Mouse (Mus musculus) activated CD4-positive, CD25-positive, alpha-beta regulatory T cell, adult 4 months (primary cell): ENCODE data around the gene Cep95. TPM values are rescaled to one million over a fixed set of nuclear protein-coding genes. Genes with fewer than 3 reads are reported as not detected.

Experiments used
- ATAC-seq: one replicate; pipeline ENCODE4 v1.8.0; 2017
- polyA plus RNA-seq, 2 experiments: library from polyadenylated mRNA; unstranded; fragments of 100-300 nt; shearing (Covaris generic); gene quantifications; one replicate each; pipeline ENCODE4 v1.2.1; 2017

Gene Cep95
- polyA plus RNA-seq, 2 experiments from 2014 or later = 26.9 to 33.3 TPM

DNA sequence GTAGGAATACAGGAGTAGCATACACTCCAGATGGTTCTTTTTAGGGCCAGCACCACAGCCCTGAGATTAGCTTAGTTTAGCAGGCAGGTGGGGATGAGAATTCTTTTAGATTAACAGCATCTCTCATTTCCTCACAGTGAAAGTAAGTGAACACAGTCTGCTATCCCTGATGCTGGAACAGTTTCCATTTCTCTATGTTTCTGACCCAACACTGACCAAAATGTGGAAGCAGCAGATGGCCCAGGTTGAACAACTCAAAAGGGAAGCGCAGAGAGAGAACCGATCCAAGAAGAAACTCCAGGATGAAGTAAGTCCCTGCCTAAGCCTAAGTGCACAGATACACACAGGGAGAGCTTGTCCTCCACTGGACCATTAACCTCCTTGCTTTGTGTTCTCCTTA is 26.3 kb downstream of the Cep95 start:
- ATAC-seq = no peak

DNA sequence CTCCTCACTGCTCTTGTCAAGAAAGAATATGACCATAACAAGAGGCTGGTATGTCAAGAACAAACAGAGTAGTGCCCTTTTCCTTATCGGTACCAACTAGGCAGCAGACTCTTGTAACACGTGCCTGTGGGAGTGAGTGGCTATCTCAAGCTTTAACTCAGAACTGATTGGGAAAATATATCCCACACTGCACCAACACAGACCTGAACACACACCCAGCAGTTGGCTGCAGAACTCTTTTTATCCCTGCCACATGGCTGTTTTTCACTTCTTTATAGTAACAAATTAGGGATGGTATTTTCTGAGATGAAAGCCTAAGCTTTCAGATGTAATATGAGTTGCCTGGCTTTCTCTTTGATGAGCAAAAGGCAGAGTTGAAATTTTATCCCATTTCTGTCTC is 26.7 kb downstream of the Cep95 start:
- no peak for ATAC-seq

DNA sequence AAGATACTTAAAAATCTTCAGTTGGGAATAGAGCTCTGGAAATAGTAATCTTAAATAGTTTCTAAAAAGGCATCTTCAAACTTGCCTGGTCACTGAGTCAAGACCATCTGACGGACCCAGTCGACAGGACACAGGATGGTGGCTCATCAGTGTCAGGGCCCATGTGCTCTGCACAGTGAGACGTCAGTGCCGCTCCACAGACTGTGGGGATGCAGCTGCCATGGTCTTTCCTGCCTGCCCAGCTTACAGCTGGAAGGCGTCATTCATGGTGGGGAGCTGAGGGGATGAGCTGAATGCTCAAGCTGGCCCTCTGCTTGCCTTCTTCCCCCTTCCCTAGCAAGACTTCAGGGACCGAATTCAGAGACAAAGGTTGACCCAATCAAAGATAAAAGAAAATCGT is 27.3 kb downstream of the Cep95 start:
- ATAC-seq = no peak

DNA sequence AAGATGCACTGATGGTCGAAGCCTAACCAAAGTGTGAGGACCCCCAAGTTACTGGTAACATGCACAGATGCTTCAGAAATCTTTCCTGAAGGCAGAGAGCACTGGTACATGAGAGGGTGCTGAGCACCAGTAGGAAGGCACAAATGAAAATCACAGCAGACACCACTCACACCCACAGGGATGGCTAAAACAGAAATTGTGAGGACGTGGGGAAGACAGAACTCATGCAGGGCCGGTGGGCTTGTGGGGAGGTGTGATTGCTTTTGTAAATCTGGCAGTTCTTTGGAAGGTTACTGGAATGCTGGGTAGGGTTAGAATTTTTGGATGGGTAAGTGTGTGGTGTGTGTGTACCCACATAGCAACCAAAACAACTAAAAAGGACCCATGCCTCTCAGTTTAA is 28.1 kb downstream of the Cep95 start:
- no peak for ATAC-seq

DNA sequence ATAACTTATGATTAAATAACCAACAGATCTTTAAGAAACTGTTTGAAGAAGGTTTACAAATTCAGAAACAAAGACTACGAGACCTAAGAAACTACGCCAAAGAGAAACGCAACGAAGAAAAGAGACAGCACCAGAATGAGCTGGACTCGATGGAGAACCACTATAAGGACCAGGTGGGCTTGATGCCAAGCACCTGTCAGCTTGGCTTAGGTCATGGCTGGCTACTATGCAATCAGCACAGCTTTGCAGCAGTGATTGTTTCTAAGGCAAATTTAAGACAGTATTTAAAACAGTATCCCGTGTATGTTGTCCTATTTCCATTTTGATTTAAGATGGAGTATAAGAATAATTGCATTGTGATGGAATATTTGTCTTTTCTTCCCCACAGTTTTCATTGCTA is 28.8 kb downstream of the Cep95 start:
- ATAC-seq = no peak

DNA sequence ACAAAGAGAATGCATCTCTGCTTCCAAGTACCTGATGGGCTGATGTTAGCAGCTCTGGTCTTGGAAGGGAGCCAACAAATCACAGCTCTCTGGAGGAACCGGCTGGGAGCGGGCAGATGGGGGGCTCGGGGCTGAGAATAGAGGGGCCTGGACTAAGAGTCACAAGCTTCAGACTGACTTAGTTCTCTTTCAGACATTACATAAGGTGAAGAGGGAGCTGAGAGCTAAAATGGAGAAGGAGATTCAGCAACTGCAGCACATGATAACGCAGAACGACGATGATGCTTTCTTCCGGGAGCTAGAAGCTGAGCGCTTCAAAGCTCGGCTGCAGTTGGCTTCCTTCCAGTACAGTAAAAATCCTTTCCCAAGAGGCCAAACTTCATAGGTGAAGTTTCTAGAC is 29.3 kb downstream of the Cep95 start:
- no peak for ATAC-seq

DNA sequence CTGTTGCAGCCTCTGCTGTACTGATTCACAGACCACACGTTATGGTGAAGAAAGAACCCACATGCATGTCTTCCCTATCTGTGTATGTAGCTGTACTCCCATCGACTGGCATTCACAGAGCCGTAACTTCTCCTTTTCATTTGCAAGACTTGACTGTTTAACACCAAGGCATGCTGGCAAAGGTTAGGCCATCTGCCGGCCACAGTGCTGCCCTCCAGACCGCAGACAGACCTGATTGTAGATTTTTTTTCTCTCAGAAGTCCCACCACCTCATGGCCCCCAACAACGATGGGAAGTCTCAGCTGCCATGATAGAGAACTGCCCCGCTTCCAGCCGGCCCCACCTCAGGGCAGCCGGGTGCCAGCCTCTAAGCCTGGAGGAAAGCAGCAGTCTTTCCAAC is 30.5 kb downstream of the Cep95 start:
- ATAC-seq = no peak

DNA sequence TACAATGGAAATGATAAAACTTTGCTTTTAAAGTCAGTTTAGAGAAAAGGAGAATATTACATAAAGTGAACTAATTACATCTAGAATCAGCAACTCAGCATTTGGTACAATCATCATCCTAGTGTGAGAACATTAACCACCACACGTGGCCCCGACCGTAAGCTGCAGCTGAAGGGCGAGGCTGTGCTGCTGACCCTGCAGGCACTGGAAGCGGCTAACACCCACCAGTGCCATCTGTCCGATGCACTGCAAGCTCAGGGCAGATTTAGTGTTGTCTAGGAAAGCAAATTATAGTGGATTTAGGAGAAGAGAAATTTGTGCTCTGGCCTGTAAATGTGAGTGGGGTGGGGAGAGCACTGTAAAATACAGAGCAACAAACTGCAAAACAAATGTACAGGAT is 31.2 kb downstream of the Cep95 start:
- ATAC-seq = no peak

DNA sequence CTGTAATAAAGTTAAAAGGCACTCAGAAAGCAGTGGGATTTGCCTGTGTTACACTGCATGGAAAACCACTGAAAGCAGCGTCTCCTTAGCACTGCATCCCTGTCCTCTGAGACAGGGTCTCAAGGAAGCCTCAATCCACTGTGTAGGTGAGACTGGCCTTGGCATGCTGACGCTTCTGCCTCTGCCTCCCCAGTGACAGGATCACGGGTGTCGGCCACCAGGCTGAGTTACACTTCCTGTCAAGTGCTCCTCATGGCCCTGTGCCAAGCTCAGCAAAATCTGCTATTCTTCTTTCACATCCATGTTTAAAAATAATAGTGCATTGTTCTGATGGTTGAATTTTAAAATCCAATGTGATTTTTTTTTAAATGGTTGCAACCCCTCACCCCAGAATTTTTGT is 31.9 kb downstream of the Cep95 start:
- ATAC-seq = no peak

DNA sequence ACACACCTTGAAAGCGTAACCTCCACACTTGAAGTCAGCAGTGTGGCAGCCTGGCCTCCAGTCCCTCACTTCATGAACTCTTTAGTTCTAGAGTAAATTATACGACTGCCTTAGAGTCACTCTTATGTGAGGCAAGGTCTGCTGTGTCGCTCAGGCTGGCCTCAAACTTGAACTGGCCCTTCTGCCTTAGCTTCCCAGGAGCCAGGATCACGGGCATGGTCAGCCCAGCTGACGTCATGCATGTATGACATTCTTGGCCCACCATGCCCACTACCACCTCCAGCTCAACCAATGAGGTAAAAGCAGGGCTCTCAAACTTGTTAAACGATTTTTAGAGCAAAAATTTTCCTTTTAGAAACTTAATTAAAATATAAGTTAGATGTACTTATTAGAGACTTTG is 32.3 kb downstream of the Cep95 start:
- ATAC-seq = no peak

DNA sequence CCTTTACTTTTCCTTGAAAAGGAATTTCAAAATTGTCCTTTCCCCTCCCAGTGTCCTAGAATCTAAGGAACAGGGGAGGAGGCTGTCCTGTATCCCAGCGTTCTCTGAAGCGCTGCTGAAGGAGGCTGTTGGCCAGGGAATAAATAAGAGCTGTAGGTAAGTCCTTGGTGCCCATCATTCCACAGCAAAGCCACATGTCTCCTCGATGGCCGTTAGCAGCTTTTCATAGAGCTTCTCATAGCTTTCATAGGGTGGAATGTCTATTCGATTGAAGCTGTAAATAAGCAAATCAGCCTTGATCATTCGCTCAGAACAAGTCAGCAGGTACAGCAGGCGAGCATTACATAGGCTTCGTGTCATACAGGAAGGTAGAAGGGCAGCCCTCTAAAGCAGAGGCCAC is 33.4 kb downstream of the Cep95 start:
- ATAC-seq = no peak

DNA sequence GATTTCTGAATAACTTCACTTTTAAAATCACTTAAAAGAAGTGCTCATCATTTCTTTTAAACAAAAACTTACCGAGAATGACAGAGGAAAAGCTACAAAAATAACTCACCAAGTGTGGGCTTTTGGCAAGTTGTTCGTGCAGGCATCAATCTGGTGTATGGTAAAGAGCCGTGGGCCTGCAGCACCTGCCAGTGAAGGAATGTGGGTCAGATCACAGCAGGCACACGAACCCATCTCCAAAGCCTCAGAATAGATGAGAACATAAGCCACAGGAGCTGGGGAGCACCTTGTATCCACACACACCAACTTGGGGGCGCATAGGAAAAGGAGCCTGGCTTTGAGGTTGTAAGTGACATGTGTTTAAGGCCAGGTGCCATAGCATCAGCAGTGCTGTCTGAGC is 33.9 kb downstream of the Cep95 start:
- no peak for ATAC-seq

DNA sequence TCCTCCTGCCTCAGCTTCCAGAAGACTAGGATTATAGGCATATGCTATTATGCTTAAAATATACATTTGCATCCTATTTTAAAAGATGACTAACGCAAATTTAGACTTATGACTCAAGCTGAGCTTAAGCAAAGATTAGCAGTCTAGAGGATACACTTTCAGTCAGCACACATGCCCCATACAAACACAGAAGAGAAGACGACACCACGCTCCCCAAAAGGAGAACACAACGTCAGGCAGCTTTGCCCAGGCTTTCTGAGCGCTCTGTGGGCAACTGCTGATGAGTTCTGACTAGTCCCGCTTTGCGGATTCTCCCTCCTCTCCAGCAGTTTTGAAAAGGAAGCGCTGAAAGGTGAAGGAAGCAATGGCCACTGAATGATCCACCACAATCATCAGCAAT is 34.7 kb downstream of the Cep95 start:
- ATAC-seq = no peak

DNA sequence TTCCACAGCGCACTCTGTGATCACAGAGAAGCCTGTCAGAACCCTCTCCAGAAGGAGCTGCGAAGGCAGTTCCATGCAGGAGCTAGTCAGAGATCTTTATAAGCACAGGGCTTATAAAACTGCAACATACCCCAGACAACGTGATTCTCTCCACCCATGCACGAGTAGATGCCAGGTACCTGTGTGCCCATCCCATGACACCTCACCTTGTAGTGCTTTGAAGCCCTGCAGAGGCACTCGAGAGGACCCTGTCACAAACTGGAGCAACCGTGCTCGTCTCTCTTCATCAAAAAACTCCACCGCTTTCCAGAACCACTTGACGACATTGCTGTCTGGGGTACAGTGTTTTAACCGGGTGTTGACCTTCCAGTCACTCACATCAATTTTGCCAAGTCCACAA is 35.4 kb downstream of the Cep95 start:
- no peak for ATAC-seq

DNA sequence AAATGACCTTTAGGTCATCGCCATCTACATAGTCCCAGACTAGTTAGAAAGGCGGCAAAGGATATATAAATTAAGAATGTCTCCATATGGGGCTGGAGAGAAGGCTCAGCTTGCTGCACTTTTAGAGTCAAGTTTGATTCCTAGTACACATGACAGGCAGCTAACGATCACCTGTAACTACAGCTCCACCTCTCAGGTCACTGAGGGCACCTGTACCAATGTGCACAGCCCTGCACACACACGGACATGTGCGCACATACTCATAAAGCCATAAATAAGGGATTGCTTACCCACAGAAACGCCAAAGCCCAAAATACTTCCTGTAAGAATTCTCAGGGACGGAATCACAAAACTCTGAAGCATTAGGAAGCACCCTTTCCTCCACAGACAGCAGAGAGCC is 39.0 kb downstream of the Cep95 start:
- ATAC-seq = no peak

DNA sequence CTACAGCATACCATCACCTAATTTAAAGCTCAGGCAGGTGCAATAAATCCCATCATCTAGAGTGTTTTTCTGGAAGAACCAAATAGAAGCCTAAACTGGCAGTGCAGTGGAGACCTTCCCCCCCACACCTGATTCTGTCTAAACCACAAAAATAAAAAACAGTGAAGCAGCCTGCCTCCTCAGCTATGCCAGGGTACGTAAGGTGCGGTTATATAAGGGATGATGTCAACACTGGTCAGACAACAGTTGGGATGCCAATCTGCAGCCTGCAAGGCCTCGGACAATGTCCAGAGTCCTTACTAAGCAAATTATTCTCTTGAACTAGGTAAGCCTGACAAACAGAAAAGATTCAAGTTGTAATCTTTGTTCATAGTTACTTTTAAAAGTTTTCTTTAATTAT is 53.0 kb downstream of the Cep95 start:
- no peak for ATAC-seq

DNA sequence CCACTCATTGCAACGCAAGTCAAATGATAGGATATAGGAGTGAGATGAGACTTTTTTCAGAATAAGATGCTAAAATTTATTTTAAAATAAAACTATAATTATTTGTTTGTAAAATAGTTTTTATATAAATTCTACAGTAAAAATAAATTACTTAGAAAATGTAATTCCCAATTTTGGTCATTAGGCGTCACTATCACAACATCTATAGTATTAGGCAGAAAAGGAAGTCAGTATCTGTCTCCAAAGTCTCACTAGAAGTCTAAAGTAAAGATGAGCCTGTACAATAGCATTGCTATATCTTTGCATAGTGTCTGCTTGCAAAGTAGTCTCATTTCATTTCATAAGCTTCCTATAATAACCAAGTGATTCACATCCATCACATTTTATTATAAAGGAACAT is 62.4 kb downstream of the Cep95 start:
- ATAC-seq = no peak

Other genes starting within 250 kb of the Cep95 start
- 10 to 100 TPM; 25.6 to 32.9 TPM for gene Tex2, start 175.8 kb upstream of the Cep95 start, polyA plus RNA-seq
- gene Pecam1, start 38.6 kb upstream of the Cep95 start, polyA plus RNA-seq = 100 to 1,000 TPM; 102 TPM
- 10 to 100 TPM; 11.9 to 12.1 TPM for gene Milr1, start 38.0 kb upstream of the Cep95 start, polyA plus RNA-seq
- gene Polg2, start 9.7 kb upstream of the Cep95 start, polyA plus RNA-seq = 10 to 100 TPM; 10.2 to 14.9 TPM
- gene Ddx5, start 67 bp upstream of the Cep95 start, polyA plus RNA-seq = 100 to 1,000 TPM; 413 to 476 TPM
- 10 to 100 TPM; 16.4 to 18.0 TPM for gene Smurf2, start 131.5 kb downstream of the Cep95 start, polyA plus RNA-seq
- gene Kpna2, start 210.3 kb downstream of the Cep95 start, polyA plus RNA-seq = 100 to 1,000 TPM; 202 to 218 TPM
- 1 to 10 TPM in 1 of 2 experiments, under 1 TPM in 1; 0.46 to 1.5 TPM for gene 1810010H24Rik, start 236.4 kb downstream of the Cep95 start, polyA plus RNA-seq